Mouse (Mus musculus) cerebellum, postnatal 36 days (tissue): ENCODE measurements around the gene Adrm1.

ENCODE experiments used
- DNase-seq, 2 experiments: peaks; one replicate each; pipeline ENCODE4 v3.0.0; 2021 to 2022; ENCODE audit warnings: mixed read lengths in 2 of 2

Adrm1 gene

DNA sequence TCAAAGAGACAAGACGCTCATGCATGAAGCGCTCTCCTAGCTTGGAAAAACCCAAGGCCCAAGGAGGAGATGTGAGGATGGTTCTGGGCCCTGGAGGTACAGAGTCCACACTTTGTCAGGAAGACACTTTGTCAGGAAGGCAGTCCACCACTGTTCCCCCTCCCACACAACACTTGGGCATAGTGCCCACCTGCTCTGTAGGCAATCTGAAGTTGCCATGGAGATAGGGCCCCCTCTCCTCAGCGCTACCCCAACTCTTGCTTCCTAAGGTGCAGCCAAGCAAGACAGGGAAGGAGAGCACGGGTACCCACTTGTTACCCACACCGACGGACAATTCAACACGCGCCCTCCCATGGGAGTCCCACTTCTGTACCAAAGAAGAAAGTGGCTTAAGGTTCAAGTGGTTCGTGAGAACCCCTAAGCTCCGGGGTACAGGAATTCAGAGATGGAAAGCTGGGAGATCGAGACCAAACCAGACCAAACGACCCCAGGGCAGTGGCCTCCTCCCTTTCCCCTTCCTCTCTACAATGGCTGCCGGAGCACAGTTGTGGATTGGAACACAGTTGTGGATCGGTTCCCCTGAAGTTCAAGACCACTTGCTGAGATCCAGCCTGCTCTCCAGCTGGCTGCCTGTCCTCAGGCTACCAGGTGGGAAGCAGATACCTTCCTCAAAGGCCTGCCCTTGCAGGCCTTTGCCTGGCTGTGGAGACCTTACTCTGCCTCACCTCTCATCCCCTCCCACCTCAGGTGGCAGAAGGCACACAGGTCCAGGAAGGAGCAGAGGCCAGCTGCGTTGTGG, 48.1 kb downstream of the Adrm1 start:
- no peak for DNase-seq

DNA sequence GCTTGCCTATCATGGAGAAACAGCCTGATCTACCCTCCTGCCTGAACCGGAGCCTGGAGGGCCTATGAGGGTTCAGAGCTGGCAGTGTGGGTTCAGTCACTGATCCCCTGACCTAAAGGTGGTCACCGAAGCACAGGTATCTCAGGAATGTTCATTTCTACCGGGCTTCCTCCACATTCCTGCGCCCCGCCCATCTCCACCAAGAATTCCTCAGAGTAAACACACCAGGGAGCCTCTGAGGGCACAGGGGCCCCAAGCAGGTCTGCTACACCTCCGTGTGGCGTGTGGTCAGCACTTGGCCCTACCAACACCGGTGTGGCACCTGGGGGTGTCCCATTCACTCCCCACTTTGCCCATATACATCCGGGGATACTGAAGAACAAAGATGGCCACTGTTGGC, 48.9 kb downstream of the Adrm1 start:
- no peak for DNase-seq

DNA sequence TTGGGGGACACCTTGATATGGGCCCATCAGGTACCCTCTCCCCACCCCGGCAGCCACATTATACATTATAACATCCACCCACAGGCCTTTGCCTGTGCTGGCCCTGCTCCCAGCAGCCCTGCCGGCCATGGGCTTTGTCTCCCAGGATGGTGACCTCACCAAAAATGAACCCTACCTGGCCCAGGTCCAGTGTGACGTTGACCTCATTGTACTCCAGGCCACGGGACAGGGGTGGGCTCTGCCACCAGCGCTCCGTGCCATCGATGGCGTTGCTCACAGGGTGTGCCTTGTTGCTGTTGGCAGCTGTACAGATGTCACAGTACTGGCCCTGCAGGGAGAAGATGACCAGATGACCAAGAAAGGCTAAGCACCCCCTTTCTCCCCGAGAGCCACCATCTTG, 49.8 kb downstream of the Adrm1 start:
- DNase-seq, result no peak

DNA sequence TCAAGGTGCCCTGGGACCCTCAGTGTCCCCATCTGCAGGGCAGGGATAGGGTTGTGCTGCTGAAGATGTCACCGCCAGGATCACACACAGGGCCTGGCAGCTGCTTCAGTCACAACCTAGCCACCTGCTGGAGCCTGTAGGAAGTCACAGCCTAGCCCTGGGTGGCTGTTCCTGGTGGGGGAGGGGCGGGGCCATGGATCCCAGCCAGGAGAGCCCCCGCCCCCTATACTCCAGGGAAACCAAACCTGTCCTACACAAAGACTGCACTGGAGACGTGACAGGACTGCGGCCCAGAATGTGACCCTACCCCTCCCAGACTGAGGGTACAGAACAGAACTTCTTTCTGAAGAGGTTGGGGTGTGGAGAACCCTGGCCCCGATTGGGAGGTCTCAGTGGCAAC, 51.0 kb downstream of the Adrm1 start:
- no peak for DNase-seq

DNA sequence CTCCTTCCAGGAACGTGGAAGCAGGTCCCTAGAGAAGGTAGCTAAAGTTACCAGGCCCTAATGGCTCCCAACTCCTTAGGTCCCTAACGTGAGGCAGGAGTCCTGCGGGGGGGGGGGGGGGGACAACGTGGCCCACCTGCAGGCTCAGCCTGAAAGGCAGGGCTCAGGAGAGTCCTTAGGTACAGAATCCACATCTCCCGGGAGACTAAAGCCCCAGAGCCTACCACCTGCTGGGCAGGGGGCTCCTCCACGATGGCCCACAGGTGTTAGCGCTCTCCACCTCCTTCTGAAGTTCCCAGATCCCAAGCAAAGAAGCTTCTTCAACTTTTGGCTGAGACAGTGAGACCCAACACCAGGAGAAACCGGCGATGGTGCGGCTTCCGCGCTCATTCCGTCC, 53.4 kb downstream of the Adrm1 start:
- DNase-seq, result no peak

DNA sequence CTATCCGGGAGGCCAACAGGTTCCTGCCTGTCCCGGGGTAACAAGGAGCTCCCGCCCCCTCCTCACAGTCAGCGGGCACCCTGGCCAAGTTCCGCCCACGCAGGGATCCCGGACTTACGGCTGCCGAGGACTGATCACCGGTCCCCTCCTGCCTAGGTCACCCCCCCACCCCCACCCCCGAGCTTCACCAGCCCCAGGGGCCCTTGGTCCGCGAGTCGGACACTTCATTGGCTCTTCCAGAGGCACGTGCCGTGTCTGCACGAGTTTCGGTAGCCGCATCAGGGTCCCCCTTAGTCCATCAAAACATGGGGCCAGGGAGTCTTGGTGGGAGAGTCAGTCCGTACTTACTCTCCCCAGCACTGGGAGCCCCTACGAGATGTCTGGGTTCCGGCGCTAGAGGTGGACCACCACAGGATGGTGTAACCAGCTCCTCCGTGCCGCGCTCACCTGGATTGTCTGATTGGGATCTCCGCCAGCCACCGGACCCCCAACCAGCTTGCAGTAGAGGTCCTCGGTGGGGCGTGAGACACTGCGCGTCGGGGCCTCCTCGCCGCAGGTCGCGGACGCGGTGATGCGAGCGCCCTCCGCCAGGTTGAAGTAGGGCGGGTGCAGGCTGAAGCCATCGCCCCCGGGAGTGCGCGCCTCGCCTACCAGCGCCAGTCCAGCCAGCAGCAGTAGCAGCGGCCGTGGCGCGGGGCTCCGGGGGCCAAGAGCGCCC, 53.9 kb downstream of the Adrm1 start:
- DNase-seq, result peak; percentile 15 to 38
